Mouse (Mus musculus): ENCODE data around the gene Fam177a.
"Not testable (repeated sequence)": the region's sequence is repeated elsewhere in the genome, so short reads cannot be mapped to it uniquely, and the experiment has no call there.

GRCm38 (mm10) chr12:55112616-55113015 lies 11.7 kb upstream of the Fam177a start:
- not testable (repeated sequence) for TF ChIP-seq CTCF (IDR thresholded peaks at IDR 0.05; ENCODE audit: low read depth, low read length); EP300 (IDR thresholded peaks at IDR 0.05; ENCODE audit: insufficient read depth, low read depth, low read length); POLR2A (IDR thresholded peaks at IDR 0.05; ENCODE audit: insufficient read depth, low read length)

Measured in ES-Bruce4 (cell line).